Mouse (Mus musculus): Measurements from ENCODE around the gene Washc4.

The Washc4 gene

DNA sequence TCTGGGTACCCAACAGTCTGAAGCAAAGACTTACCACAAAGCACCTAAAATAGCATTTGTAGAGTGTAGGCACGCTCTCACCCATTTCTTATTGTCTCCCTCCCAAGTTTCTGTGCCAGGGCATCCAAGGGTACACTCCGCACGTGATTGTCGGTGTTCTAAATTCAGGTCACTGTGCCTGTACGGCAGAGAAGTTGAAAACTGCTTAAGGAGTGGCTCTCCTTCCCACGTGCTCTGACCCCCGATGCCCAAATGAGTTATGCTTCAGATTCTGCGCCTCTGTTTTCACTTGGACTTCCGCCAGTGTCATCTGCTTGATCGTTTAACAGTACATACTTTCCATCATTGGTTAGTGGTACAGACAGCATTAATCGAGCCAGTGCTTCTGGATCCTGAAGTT lies 57.1 kb downstream of the Washc4 start:
- DNase-seq (ENCODE audit: low read depth, low spot score) = no peak

DNA sequence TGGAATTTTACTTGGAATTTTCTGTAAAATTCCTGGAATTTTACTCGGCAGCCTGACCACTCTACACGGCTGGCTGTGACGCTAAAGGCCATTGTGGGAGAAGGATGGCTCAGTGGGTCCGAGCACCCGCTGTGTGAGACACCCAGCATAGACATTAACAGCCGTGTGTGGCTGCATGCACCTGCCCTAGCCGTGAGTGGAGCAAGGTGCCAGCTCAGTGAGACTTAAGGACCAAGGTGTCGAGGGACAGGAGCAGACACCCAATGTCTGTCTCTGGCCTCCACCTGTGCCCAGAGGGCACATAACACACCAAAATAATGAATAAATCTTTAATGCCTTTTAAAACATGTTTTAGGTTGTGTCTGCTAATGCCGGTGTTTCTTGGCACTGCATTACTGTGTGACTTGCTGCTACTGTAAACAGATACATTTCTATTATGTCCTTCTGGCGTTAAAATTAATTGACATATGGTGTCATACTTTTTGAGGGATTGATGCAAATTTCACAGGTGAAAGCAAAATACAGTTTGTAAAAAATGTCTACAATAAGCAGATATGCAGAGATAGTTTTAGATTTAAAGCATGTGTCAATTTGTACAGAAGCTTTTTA lies 60.5 kb downstream of the Washc4 start:
- no peak for DNase-seq (ENCODE audit: low read depth, low spot score)

DNA sequence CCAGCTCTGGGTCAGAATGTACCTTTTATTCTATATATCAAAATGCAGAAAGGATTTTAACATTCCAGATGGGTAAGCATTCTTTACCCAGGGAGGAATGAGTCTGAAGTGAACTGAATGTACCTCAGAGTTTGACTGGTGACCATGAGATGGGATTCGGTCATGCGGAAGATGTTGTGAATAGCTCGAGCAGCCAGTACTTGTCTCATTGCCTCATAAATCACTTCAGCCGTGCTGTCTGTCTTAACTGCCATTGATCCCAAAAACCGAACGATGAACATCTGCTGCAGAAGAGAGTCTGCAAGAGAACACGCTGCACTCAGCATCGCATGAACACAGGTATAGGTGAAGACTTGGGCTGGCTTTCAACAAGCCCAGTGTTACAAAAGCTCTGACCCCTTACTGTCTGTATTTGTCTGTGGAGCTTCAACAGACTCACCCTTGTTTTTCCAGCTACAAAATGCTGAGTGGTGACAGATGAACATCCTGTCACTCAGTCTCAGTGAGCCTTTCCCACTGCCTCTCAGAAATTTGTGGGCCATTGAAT lies 62.2 kb downstream of the Washc4 start:
- DNase-seq (ENCODE audit: low read depth, low spot score) = peak; percentile 7

DNA sequence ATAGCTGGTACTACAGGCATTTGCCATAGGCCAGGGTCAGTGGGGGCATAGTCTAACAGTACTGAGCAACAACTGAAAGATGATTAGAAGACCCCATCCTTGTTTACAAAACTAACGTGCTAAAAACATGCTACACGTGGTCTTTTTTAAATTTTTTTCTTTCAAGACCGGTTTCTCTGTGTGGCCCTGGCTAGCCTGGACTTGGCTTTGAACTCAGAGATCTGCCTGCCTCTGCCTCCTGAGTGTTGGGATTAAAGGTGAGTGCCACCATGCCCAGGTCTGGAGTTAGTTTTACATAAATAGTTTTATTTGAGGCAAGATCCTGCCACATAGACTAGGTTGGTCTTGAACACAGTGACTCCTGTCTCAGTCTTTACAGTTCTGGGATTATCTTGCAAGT lies 63.6 kb downstream of the Washc4 start:
- no peak for DNase-seq (ENCODE audit: low read depth, low spot score)

DNA sequence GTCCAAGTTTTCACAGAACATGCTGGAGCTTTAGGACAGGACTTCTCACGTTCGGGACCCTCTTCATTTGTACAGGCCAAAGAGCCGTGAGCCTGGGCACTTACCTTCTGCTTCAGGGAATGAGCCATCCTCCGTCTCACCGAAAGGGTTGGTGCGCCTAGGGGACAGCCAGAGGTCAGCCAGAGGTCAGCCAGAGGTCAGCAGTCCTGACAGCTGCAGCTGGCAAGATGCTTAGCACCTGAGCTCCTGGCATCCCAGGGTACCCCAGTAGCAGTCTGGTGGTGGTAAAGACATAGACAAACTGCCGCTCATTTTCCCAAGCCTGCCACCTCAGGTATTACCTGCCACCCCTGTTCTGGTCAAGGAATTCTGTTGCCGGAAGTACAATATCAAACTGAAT lies 65.0 kb downstream of the Washc4 start:
- no peak for DNase-seq (ENCODE audit: low read depth, low spot score)

DNA sequence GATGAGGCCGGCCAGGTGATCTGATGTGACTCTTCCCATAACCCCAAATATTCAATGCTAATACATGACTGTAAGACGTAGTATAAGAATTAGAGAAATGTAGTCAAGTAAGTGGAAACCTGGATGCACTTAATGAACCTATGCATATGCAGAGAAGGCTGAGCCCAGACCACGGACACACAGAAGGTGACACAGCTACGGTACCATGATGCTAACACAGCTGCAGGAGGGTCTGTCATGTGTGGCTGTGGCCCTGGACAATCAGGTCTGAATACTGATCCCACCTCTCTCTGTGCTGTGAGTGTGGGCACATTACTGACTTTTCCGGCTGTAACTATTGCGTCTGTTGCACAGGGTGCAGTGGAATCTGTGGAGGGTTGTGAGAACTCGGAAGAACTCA lies 67.0 kb downstream of the Washc4 start:
- DNase-seq (ENCODE audit: low read depth, low spot score) = no peak

DNA sequence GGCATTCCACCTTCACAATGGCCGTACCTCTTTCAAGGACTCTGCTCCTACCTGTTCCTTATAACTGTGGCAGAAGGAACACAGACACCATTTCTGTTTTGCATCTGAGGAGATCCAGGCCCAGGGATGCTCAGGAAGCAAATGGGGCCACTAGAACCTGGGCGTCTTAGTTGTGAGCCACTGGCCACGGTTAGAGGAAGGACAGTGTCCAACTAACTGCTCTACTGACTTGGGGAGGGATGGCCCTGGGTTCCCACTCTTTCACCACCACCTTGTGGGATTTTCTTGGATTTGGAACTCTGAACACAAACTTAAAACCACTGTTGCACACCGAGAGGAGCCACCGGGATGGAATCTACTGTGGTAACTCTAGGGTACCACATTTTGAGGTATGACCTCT lies 68.3 kb downstream of the Washc4 start:
- no peak for DNase-seq (ENCODE audit: low read depth, low spot score)

DNA sequence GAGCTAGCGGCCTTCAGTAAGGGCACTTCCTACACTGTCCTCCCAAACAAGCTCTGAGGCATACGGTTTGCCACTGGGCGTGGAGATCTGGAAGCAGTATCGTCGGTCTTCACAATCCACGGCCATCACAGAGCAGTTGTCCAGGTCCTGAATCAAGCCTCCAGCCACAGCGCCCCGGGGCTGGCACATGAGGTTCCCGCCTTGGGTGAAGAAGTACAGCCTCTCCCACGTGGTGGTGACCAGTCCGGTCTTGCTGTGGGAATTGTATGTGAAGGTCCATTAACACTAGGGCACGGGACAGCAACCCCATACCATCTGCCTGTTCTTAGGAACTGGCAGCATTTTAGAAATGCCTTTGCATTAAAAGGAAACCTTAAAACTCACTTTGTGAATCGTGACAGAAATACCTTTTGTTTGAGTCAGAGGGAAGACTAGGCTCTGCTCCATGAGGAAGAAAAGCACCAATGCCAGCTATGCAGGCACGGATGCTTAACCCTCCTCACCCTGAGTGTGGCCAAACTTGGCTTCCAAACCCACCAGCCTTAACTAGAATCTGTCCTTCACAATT lies 69.2 kb downstream of the Washc4 start:
- no peak for DNase-seq (ENCODE audit: low read depth, low spot score)

DNA sequence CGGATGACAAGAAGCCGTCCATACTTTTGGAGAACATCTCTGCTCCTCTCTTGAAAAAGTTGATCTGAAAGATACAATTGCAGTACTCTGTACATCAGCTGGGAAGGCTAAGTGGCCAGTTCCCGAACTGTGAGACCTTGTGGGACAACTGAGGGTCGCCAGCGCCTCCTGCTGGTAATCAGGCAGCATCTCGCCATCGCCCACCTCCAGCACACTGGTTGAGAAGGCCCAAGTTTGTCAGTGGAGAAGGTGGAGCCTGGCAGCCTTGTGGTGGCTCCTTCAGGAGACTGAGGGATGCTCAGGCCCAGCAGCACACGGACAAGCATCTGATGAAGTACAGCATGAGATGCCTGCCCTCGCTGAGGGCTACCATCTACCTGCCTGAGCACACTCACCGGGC lies 73.8 kb downstream of the Washc4 start:
- DNase-seq (ENCODE audit: low read depth, low spot score) = peak; percentile 26

DNA sequence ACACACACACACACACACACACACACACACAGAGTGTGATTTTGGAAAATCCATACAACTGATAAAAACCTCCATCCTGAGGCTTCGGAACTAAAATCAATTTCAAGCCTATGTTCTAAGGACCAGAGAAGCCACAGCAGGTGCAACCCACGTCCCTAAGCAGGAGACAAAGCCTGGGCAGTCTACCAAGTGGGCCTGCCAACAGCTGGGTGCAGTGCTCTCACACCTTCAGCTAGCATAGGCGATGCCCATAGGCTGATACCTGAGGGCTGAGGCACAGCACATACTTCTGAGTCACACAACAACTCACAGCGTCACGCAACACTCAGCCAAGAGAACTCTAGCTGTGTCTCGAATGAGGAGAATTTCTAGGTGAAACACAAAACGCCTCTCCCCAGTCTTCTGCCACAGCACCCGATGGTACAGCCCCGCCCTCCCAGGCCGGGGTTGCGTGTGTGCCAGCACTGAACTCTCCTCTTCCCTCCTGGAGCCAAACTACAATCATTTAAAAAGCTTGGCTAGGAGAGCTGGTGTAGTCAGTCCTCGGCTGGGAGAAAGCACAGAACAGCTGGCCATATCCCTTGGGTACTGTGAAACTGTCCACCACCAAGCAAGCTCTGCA lies 75.4 kb downstream of the Washc4 start:
- DNase-seq (ENCODE audit: low read depth, low spot score) = no peak

DNA sequence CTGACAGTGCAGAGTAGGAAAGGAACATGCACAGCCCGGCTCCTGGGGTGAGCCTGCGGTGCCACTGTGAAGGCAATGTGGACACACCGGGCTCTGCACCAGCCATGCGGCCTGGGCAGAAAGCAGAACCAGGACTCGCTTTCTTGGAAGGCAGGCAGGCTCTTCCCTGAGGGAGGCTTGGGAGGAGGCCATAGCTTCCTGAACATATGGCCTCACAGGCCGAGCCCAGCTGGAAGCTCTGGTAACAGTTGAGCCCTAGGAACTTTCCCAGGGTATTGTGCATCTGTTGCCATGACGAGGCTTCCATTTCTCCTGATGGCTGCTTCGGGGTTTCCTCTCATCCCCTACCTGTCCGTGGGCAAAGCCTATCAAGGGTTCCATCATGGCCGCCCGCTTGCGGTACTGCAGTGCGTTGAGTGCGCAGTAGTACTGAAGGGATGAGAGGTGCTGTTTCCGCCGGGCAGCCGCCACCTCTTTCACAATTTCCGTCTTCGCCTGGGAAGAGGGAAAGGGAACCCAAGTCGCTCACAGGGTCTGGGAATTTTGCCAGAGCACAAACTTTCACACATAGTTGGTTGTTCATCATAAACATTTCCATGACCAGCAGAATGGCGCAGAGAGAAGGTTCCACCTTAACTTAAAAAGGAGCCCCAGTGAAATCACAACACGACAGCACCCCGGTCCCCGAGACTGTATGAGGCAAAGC lies 77.0 kb downstream of the Washc4 start:
- DNase-seq (ENCODE audit: low read depth, low spot score) = no peak

DNA sequence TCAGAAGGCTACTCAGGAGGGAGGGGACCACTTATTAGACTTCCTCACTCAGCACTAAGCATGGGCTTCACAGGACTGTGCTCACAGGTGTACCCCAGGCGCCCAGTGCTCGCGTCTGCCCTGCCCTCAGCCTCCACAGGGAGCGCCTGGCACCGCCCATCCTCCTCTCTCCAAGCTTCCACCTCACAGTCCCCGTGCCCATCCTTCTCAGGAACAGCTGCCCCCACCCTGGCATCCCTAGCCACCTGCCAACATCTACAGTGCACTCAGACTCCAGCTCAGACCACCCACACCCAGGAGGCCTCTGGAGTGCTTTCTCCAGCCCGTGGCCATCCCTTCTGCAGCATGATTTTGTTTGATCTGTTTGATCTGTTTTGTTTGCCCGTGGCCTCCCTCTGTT lies 80.5 kb downstream of the Washc4 start:
- no peak for DNase-seq (ENCODE audit: low read depth, low spot score)

DNA sequence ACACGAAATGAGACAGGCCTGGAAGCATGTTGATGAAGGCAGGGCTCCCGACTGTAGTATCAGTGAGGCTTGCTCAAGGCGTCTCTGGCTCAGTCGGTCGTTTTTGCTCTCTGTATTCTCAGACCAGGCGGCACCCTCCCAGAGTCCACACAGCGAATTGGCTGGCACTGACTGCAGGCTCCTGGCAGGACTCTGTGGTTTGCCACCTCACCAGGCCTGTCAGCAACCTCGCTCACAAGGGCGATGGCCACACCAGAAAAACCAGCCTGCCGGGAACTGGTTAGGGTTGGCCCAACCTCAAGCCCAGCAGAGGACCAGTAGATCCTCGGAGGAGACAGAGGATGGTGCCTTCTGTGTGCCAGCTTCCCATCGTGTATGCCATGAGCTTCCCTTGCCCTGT lies 81.3 kb downstream of the Washc4 start:
- no peak for DNase-seq (ENCODE audit: low read depth, low spot score)

DNA sequence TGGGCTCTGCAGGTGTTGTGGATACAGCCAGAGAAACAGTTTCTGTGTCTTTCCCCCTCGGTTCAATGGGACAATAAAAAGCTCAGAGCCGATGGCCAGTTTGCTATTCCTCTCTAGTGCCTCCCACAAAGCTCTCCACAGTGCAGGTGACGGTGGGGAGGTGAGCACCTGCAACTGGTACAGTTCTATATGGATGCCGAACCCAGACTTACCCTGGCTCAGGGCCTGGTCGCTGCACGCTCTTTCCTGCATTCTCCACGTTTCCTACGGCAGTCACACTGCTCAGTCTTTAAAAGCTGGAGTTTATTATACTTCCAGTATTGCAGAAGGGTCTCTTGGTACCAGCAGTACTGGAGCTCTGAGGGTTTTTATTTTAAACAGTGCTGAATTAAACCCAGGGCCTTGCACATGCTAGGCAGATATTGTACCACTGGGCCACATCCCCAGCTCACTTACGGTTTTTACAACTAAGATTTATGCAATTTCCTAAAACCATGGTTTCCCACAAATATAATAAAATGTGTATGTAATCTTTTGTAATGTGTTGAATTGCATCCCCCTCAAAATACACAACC lies 83.6 kb downstream of the Washc4 start:
- no peak for DNase-seq (ENCODE audit: low read depth, low spot score)

DNA sequence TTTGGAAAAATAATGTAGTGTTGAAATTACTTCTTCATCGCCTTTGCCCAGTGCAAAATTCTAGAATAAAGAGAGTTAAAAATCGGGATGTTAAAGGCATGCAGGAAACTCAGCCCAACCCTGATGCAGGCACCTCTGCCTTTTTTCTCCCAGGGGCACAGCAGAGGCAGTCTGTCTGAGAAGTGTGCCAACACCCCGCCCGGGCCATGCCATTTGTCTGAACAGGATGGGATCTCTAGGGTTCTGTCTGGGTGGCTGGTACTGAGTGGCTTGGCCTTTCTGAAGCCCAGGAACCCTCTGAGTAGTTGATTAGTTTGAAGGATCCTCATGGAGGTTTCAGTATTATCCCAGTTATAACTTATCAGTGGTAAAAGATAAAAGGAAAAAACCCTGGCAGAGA lies 84.7 kb downstream of the Washc4 start:
- no peak for DNase-seq (ENCODE audit: low read depth, low spot score)

DNA sequence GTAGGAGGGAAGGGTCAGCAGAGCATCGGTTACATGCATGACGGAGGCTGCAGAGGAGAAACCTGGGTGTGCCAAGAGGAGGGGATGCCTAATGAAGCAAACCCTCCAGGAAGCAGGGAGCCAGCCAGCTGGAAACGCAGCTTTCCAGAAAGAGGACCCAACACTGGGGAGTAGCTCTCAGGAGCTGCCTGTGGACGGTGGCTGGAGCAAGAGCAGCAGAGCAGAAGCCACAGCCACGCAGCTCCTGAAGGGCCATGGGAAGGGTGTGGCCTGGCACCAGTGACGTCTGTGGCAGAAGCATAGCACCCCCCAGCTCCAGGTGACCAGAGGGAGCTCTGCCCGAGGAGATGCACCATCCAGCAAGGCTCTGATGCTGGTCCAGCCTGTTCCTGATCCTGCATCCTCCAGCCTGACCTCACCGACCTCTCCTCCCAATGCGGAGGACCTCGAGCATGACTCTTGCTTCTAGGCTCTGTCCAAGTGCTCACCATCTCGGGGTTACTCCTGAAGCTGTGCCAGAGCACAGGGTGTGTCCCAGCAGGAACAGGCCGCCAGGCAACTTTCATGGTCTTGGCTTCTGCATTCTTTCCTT lies 85.7 kb downstream of the Washc4 start:
- no peak for DNase-seq (ENCODE audit: low read depth, low spot score)

DNA sequence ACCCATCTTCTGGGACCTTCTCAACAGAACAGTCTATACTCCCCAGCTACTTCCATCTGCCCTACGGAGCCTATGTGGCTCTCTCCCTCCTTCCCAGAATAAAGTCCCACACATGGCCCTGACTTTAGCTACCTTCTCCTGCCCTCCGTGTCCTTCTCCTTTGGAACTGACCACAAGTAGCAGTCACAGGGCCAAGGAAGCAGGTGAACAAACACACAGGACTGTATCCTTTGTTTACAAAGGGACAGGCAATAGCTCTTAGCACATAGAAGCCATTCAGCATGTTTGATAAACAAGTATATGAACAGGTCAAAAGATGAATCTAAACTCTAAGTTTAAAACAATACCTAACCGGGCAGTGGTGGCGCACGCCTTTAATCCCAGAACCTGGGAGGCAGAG lies 86.3 kb downstream of the Washc4 start:
- no peak for DNase-seq (ENCODE audit: low read depth, low spot score)

DNA sequence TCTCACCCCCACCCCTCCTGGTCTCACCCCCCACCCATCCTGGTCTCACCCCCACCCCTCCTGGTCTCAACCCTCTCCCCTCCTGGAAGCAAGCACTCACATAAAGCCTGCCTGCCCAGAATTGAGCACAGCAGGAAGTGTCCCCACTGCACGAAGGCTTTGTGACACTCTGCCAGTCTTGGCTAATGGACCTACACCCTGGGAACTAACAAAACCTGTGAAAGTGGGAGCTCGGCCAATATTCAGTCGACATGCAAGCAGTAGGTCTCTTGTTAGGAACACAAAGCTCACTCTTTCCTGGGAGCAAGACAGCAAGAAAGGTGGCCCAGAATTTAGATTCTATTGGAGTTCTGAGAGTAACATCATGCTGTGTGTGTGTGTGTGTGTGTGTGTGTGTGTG lies 87.3 kb downstream of the Washc4 start:
- DNase-seq (ENCODE audit: low read depth, low spot score) = no peak

DNA sequence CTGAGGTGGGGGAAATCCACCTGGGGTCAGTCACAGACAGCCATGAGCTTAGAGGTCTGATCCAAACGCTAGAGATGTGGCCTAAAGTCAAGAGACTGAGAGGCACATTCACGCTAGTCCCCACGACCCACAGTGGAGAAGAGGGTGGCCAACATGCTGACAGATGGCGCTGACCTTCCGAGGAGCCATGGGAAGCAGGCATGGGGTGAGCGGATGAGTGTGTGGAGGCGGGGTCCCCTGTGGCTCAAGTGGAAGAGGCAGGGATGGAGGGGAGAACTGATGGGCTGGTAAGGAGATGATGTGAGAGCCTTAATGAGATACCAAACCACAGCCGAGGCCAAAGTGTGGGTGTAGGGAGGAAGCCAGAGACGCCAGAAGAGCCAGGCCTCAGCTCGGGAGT lies 88.2 kb downstream of the Washc4 start:
- no peak for DNase-seq (ENCODE audit: low read depth, low spot score)

DNA sequence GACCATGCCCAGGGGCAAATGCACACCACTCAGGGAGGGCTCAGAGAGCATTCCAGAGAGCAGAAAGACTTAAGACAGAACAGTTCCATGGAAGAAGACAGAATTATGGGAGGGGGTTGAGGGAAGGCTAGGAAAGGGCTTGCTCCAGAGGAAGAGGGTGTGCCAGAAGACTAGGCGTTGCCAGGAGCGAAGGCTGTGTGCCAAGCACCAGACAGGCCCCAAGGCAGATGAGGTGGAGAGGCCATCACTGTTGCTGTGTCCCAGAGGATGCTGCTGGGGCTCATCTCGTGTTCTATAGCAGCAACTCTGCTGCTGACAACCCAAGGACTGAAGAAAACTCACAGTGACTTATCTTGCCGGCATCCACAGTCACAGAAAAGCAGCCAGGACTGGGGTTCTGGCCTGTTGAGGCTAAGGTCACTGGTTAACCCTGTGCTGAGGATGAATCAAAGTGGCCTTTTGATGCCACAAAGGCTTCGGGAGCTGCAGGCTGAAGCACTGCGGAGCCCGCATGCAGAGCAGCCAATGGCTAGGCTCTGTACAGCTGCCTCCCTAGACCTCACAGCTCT lies 89.3 kb downstream of the Washc4 start:
- no peak for DNase-seq (ENCODE audit: low read depth, low spot score)

DNA sequence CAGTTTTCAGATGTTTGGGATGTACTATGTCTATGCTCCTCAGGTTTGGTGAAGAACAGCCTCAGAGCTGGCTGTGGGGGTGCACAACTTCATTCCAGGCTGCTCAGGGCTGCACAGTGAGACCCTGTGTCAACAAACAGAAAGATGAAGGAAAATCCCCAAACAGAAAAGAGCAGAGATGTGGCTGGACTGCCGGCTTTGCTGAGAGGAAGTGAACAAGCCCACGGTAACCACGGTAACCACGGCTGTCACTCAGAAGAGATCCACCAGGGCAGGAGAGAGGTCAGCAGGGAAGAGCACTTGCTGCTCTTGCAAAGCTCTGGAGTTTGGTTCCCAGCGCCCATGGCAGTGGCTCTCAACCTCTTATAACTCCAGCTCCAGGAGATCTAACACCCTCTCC lies 90.9 kb downstream of the Washc4 start:
- DNase-seq (ENCODE audit: low read depth, low spot score) = no peak

DNA sequence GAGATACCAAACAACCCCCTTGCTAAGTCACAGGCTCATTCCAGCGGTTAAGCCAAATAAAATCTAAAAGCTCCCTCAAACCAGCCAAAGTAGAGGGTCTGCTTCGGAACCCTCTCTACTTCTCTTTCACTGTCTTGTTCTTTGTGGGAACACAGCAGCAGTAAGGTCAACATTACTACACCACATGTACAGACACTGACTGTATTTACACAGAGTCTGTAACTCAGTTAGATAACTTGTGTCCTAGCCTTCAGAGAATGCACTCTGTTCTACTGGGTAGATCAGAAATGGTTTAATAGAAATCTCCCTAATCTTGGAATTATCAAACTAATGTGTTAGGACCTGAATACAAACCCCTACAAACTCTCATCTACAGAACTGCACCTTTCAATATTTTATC lies 92.6 kb downstream of the Washc4 start:
- DNase-seq (ENCODE audit: low read depth, low spot score) = no peak
